Mouse (Mus musculus) CD4-positive helper T cell, adult 2 months (primary cell): ENCODE measurements around the gene Sidt2.
A peak's percentile ranks its signal among the peaks of the same experiment; 100 is the strongest.

ENCODE experiments used
- DNase-seq: peaks from one replicate; pipeline ENCODE4 v3.0.0-alpha.2; 2012; ENCODE audit warnings: low read depth, missing footprints, low spot score

Sidt2 gene

GRCm38 (mm10) chr9:45955107-45955963, at the start of gene Sidt2:
TSS of gene Sidt2 (minus strand) at chr9:45955258.
- DNase-seq, result peak; percentile 94

- DNase-seq, result no peak
These were observed 49.5 kb upstream of the Sidt2 start for GRCm38 (mm10) chr9:46004529-46004928.

GRCm38 (mm10) chr9:46003729-46004128, 48.7 kb upstream of the Sidt2 start:
- peak; percentile 58 for DNase-seq

GRCm38 (mm10) chr9:45999009-45999408, 44.0 kb upstream of the Sidt2 start:
- DNase-seq, result no peak

- DNase-seq, result peak; percentile 37
These were observed 30.1 kb upstream of the Sidt2 start for GRCm38 (mm10) chr9:45985229-45985567.

- DNase-seq, result peak; percentile 90
These were observed 29.6 kb upstream of the Sidt2 start for GRCm38 (mm10) chr9:45984409-45985228.

- peak; percentile 47 for DNase-seq
These were observed 28.8 kb upstream of the Sidt2 start for GRCm38 (mm10) chr9:45983676-45984408.

GRCm38 (mm10) chr9:45981331-45981730, 26.3 kb upstream of the Sidt2 start:
- peak; percentile 64 for DNase-seq

GRCm38 (mm10) chr9:45980611-45981010, 25.6 kb upstream of the Sidt2 start:
- DNase-seq, result no peak

- no peak for DNase-seq
These were observed 24.7 kb upstream of the Sidt2 start for GRCm38 (mm10) chr9:45979778-45980177.

- peak; percentile 43 for DNase-seq
These were observed 21.8 kb upstream of the Sidt2 start for GRCm38 (mm10) chr9:45976884-45977283.

GRCm38 (mm10) chr9:45963577-45963976, 8.5 kb upstream of the Sidt2 start:
- DNase-seq, result no peak

- DNase-seq, result no peak
These were observed 6.8 kb upstream of the Sidt2 start for GRCm38 (mm10) chr9:45961855-45962254.

GRCm38 (mm10) chr9:45959661-45960060, 4.6 kb upstream of the Sidt2 start:
- no peak for DNase-seq

GRCm38 (mm10) chr9:45958851-45959250, 3.8 kb upstream of the Sidt2 start:
- DNase-seq, result no peak

- no peak for DNase-seq
These were observed 3.1 kb upstream of the Sidt2 start for GRCm38 (mm10) chr9:45958023-45958670.

GRCm38 (mm10) chr9:45954294-45955106, 558 bp downstream of the Sidt2 start:
- DNase-seq, result peak; percentile 74

GRCm38 (mm10) chr9:45953511-45954293, 1.4 kb downstream of the Sidt2 start:
- DNase-seq, result no peak

GRCm38 (mm10) chr9:45952890-45953289, 2.2 kb downstream of the Sidt2 start:
- no peak for DNase-seq

GRCm38 (mm10) chr9:45952057-45952456, 3.0 kb downstream of the Sidt2 start:
- DNase-seq, result no peak
